Mouse (Mus musculus) C2C12 (cell line): ENCODE results near the gene Clec12a.

ENCODE experiments used
- CEBPB ChIP-seq: IDR thresholded peaks from one replicate; pipeline ENCODE4 v1.6.1; 2011; ENCODE audit warnings: low read depth, mild to moderate bottlenecking, control low read depth, moderate library complexity
- CTCF ChIP-seq: IDR thresholded peaks from one replicate; pipeline ENCODE4 v1.5.1; 2011; ENCODE audit not compliant: control insufficient read depth, insufficient read depth, insufficient read length
- FOSL1 ChIP-seq: IDR thresholded peaks from one replicate; pipeline ENCODE4 v1.8.0; 2011; ENCODE audit warnings: mild to moderate bottlenecking, low read length; ENCODE audit not compliant: poor library complexity, insufficient read depth, severe bottlenecking
- MAX ChIP-seq: IDR thresholded peaks from one replicate; pipeline ENCODE4 v1.6.1; 2011; ENCODE audit warnings: mild to moderate bottlenecking, control low read depth
- MYOG ChIP-seq: IDR thresholded peaks from one replicate; pipeline ENCODE4 v1.6.1; 2011; ENCODE audit not compliant: control insufficient read depth, insufficient read length; ENCODE audit errors: extremely low read depth
- USF1 ChIP-seq: IDR thresholded peaks from one replicate; pipeline ENCODE4 v1.6.1; 2011; ENCODE audit warnings: low read depth, mild to moderate bottlenecking, control low read depth, moderate library complexity

DNA sequence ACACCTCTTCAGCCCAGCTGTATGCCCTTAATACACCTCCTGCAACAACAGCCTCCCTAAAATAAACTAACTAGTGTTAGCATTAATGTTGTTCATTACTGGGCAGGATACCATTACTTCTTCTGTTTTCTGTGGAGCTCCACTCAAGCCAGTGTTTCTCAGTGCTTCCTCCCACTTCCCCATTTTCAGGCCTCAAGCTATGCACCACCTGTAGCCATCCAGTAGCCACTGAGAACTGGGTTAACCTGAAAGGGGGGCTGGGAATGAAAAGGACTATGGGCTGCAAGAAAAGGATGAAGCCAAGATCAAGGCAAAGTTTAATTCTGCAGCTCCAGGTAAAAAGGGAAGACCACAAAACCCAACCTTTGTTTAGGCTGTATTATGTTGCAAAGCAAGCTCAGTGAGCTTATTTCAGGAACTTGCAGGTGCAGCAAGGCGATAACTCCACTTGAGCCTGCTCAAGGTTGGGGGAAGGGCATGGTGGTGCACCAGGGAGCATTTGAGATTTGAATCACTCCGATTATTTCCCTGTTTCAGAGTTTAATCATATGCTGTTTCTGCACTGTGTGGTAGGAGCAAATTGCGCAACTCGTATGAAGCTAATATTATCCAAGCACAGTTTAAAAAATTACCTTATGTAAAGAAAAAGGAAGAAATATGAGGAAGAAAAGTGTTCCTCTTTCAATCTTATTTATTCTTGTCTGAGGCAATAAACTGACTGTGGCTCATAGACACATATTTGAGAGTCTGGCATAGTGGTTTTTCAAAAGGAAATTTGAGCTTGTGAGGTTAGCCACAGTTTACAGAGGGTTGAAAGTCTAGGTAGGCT lies 7.2 kb downstream of the Clec12a start:
- no peak for TF ChIP-seq CTCF
- TF ChIP-seq MAX, result no peak
- no peak for TF ChIP-seq MYOG
- no peak for TF ChIP-seq USF1
- no peak for TF ChIP-seq FOSL1
- peak; percentile 76 for TF ChIP-seq CEBPB
